Mouse (Mus musculus): ENCODE results near the gene Macrod2. TPM values are rescaled to one million over a fixed set of nuclear protein-coding genes. Genes with fewer than 3 reads are reported as not detected.
A peak's percentile ranks its signal among the peaks of the same experiment; 100 is the strongest.

Gene Macrod2
- total and polyA plus RNA-seq, 2 experiments from 2014 or later: 37.3 to 67.2 TPM

DNA sequence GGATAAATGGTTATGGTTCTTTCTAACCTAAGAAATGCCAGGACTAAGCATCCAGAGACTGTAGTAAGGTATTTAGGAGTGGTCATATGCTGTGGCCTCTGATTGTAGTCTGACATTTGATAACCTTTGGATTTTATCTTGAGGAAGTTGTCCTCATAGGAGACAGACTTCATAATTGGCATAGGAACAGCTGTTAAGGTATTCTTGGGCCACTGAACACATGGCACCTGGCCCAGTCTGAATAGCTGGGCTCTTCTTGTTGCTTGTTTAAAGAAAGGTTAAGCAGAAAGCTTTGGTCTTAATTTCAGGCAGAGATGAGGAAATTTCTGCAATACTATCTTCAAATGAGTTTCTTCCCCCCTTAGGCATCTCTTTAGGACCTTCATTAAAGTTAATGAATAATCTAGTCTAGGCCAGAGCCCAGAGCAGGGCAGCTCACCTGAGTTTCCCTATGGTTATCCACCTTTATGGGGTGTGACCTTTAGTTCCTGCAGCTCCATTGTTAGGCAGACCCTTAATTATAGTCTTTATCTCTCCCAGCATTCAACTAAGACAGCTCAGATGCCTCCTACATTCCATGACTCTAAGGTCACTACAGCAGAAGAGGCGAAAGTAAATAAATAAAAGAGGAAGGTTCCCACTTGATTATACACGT is 894.1 kb downstream of the Macrod2 start:
- no peaks in the 10 kb centered on the region for H3K27me3 ChIP-seq (ENCODE audit: insufficient read depth, low read length)
- 72% methylated on average over 2 of the region's 2 CpGs for WGBS
- TF ChIP-seq CTCF (IDR thresholded peaks at IDR 0.05): no peak

GRCm38 (mm10) chr2:141292847-141293246 is 897.7 kb downstream of the Macrod2 start:
- Histone ChIP-seq H3K4me2 (ENCODE audit: low read depth, low read length, poor library complexity, severe bottlenecking) (no peak overlapping the region), H3K4me1 (ENCODE audit: insufficient read depth, low read length) (no peaks in the 10 kb centered on the region), H3K4me3 (ENCODE audit: low read depth, low read length) (no peak overlapping the region), H3K27me3 (ENCODE audit: insufficient read depth, low read length) (no peaks in the 10 kb centered on the region), H3K9ac (replicated peaks; ENCODE audit: low read length, poor library complexity, severe bottlenecking) (no peak overlapping the region), H3K36me3 (ENCODE audit: insufficient read depth, low read length) (no peaks in the 10 kb centered on the region), H3K9me3 (ENCODE audit: low read length) (no peaks in the 10 kb centered on the region), H3K27ac (ENCODE audit: low read depth, low read length) (no peak overlapping the region)
- no peak for TF ChIP-seq CTCF (IDR thresholded peaks at IDR 0.05)
- 71% methylated on average over 3 of the region's 3 CpGs for WGBS
- DNase-seq (ENCODE audit: low spot score): no peak
- ATAC-seq (ENCODE audit: low FRiP score): no peak

More for the DNA sequence above, 894.1 kb downstream of the Macrod2 start:
- no peak overlapping the region for H3K4me2 ChIP-seq (ENCODE audit: low read depth, low read length, poor library complexity, severe bottlenecking)
- no peak overlapping the region for H3K9ac ChIP-seq (replicated peaks; ENCODE audit: low read length, poor library complexity, severe bottlenecking)
- DNase-seq (ENCODE audit: low spot score) (no peak), ATAC-seq (ENCODE audit: low FRiP score) (no peak)
- no peak overlapping the region for H3K4me3 ChIP-seq (ENCODE audit: low read depth, low read length)
- no peaks in the 10 kb centered on the region for H3K4me1 ChIP-seq (ENCODE audit: insufficient read depth, low read length)
- H3K9me3 ChIP-seq (ENCODE audit: low read length): no peaks in the 10 kb centered on the region
- no peaks in the 10 kb centered on the region for H3K36me3 ChIP-seq (ENCODE audit: insufficient read depth, low read length)
- no peak overlapping the region for H3K27ac ChIP-seq (ENCODE audit: low read depth, low read length)

DNA sequence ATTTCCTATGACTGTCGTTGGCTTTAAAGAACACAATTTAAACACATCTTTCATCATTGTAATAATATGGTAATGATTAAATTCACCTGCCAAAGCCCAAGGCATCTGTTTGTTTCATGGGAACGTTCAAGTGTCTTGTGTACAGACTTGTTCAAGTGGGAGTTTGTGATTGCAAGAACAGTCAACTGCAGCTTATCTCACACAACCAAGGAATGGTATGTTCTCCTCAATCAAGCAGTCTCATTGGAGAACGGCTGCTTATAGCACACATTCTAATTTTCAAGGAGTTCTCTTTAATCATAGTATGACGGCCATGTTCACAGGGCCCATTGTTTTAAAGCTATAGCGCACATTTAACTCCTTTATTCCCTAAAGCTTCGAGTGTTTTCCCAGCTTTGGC is 904.1 kb downstream of the Macrod2 start:
- no peak for DNase-seq (ENCODE audit: low spot score)
- no peak overlapping the region for H3K9ac ChIP-seq (replicated peaks; ENCODE audit: low read length, poor library complexity, severe bottlenecking)
- no peak overlapping the region for H3K27ac ChIP-seq (ENCODE audit: low read depth, low read length)
- no peak for TF ChIP-seq CTCF (IDR thresholded peaks at IDR 0.05)
- no peak overlapping the region for H3K4me3 ChIP-seq (ENCODE audit: low read depth, low read length)
- no peaks in the 10 kb centered on the region for H3K9me3 ChIP-seq (ENCODE audit: low read length)
- no peak overlapping the region for H3K4me2 ChIP-seq (ENCODE audit: low read depth, low read length, poor library complexity, severe bottlenecking)
- 83% methylated on average over 6 of the region's 6 CpGs for WGBS
- no peaks in the 10 kb centered on the region for H3K36me3 ChIP-seq (ENCODE audit: insufficient read depth, low read length)
- H3K27me3 ChIP-seq (ENCODE audit: insufficient read depth, low read length): no peaks in the 10 kb centered on the region
- H3K4me1 ChIP-seq (ENCODE audit: insufficient read depth, low read length): no peaks in the 10 kb centered on the region
- ATAC-seq (ENCODE audit: low FRiP score): no peak

DNA sequence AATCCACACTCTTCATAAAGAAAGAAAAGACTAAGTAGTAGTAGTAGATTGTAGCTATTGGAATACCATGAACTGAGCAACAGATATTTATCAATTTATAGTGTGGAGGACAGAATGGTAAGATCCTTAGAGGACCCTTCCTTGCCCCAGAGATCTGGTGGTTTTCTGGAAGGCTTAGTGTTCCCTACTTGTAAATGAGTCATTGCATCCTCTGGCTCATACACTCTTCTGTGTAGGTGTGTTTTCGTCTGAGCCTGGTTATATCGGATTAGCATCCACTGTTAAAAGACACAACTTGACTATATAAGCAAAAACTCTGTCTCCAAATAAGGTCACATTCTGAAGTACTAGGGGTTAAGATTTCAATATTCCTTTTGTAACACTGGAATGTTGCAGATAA is 905.9 kb downstream of the Macrod2 start:
- Histone ChIP-seq H3K4me1 (ENCODE audit: insufficient read depth, low read length) (no peaks in the 10 kb centered on the region), H3K9ac (replicated peaks; ENCODE audit: low read length, poor library complexity, severe bottlenecking) (no peak overlapping the region), H3K9me3 (ENCODE audit: low read length) (no peaks in the 10 kb centered on the region), H3K27ac (ENCODE audit: low read depth, low read length) (no peak overlapping the region), H3K4me3 (ENCODE audit: low read depth, low read length) (no peak overlapping the region), H3K4me2 (ENCODE audit: low read depth, low read length, poor library complexity, severe bottlenecking) (no peak overlapping the region), H3K27me3 (ENCODE audit: insufficient read depth, low read length) (no peaks in the 10 kb centered on the region), H3K36me3 (ENCODE audit: insufficient read depth, low read length) (no peaks in the 10 kb centered on the region)
- TF ChIP-seq CTCF (IDR thresholded peaks at IDR 0.05): no peak
- DNase-seq (ENCODE audit: low spot score): no peak
- ATAC-seq (ENCODE audit: low FRiP score): no peak
- 95% methylated on average over 2 of the region's 2 CpGs for WGBS

DNA sequence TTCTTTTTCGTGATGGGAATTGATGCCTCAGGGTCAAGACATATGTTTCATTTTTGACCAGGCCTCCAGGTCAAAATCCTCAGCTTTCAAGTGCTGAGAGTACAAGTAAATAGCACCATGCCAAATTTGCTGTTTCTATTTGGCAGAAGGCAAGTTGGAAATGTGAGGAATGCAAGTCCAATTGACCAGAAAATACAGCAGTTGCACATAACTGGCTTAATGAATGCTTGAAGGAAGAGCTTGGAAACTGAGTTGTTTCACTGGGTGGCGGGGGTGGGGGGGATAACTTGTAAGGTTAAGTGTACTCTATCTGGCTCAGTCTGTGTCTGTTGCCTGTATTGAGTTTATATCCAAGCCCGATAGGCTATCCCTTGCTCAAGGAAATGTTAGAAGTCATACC is 913.3 kb downstream of the Macrod2 start:
- no peak for TF ChIP-seq CTCF (IDR thresholded peaks at IDR 0.05)
- H3K4me3 ChIP-seq (ENCODE audit: low read depth, low read length): no peak overlapping the region
- H3K4me1 ChIP-seq (ENCODE audit: insufficient read depth, low read length): no peaks in the 10 kb centered on the region
- 78% methylated on average over 3 of the region's 3 CpGs for WGBS
- H3K4me2 ChIP-seq (ENCODE audit: low read depth, low read length, poor library complexity, severe bottlenecking): no peak overlapping the region
- H3K36me3 ChIP-seq (ENCODE audit: insufficient read depth, low read length): no peaks in the 10 kb centered on the region
- H3K27me3 ChIP-seq (ENCODE audit: insufficient read depth, low read length): no peaks in the 10 kb centered on the region
- no peak overlapping the region for H3K27ac ChIP-seq (ENCODE audit: low read depth, low read length)
- DNase-seq (ENCODE audit: low spot score): no peak
- H3K9me3 ChIP-seq (ENCODE audit: low read length): no peaks in the 10 kb centered on the region
- ATAC-seq (ENCODE audit: low FRiP score): no peak
- no peak overlapping the region for H3K9ac ChIP-seq (replicated peaks; ENCODE audit: low read length, poor library complexity, severe bottlenecking)

DNA sequence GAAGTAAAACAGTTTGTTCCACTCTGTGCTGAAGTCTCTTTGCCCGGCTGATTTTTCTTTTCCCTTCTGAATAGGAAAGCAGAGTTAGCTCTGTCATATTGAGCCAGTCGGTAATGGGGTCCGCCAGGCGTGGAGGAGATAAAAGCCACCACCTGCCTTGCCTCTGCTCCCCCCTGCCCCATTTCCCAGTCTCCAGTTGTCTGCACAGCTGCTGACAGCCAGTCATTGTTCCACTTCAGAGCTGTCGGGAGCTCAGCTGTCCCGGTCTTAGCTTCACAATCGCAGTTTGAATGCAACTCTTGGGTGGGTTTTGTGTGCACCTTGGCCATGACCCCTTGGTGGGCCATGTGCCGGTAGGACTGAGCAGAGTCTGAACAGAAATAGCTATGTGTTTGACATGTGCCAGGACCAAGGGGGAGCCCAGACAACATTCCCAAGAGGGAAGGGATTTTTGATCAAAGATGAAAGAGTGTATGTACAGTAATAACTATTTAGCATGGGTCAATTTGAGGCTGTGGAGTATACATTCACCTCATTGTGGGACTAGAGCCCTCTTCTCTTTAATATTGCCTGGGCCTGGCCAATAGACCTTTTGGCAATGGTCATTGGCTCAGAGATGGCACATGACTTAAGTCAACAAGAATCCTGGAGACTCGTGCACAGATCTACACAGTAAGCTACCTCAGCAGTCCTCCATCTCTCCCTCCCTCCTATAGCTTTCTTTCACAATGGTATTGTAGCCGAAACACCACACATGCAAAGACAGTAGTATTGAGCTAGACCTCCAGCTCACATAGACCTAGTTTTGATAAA is 917.2 kb downstream of the Macrod2 start:
- Histone ChIP-seq H3K36me3 (ENCODE audit: insufficient read depth, low read length) (no peaks in the 10 kb centered on the region), H3K27ac (ENCODE audit: low read depth, low read length) (no peak overlapping the region), H3K27me3 (ENCODE audit: insufficient read depth, low read length) (no peaks in the 10 kb centered on the region), H3K4me3 (ENCODE audit: low read depth, low read length) (no peak overlapping the region), H3K4me2 (ENCODE audit: low read depth, low read length, poor library complexity, severe bottlenecking) (no peak overlapping the region), H3K9ac (replicated peaks; ENCODE audit: low read length, poor library complexity, severe bottlenecking) (no peak overlapping the region), H3K4me1 (ENCODE audit: insufficient read depth, low read length) (no peaks in the 10 kb centered on the region), H3K9me3 (ENCODE audit: low read length) (no peaks in the 10 kb centered on the region)
- no peak for ATAC-seq (ENCODE audit: low FRiP score)
- TF ChIP-seq CTCF (IDR thresholded peaks at IDR 0.05): no peak
- 22% methylated on average over 10 of the region's 10 CpGs for WGBS
- peak; percentile 17 for DNase-seq (ENCODE audit: low spot score)

Data from midbrain, postnatal 0 days (tissue).